Mouse (Mus musculus): ENCODE measurements around the gene Adam11.
A peak's percentile ranks its signal among the peaks of the same experiment; 100 is the strongest.
"Not testable (repeated sequence)": the region's sequence is repeated elsewhere in the genome, so short reads cannot be mapped to it uniquely, and the experiment has no call there.

Adam11 gene

GRCm38 (mm10) chr11:102761309-102762210, at the start of gene Adam11:
Gene Adam11, plus strand, starts transcription at chr11:102761439.
- no peak for DNase-seq

- no peak for DNase-seq
Observed at GRCm38 (mm10) chr11:102712411-102712810, 48.8 kb upstream of the Adam11 start.

GRCm38 (mm10) chr11:102714578-102714977, 46.7 kb upstream of the Adam11 start:
- DNase-seq, result not testable (repeated sequence)

- DNase-seq, result no peak
Observed at GRCm38 (mm10) chr11:102716135-102716534, 45.1 kb upstream of the Adam11 start.

GRCm38 (mm10) chr11:102725574-102725973, 35.7 kb upstream of the Adam11 start:
- DNase-seq, result peak; percentile 22

- peak; percentile 64 for DNase-seq
Observed at GRCm38 (mm10) chr11:102728614-102729013, 32.6 kb upstream of the Adam11 start.

GRCm38 (mm10) chr11:102729835-102730234, 31.4 kb upstream of the Adam11 start:
- no peak for DNase-seq

- DNase-seq, result no peak
Observed at GRCm38 (mm10) chr11:102731366-102731765, 29.9 kb upstream of the Adam11 start.

GRCm38 (mm10) chr11:102733146-102733545, 28.1 kb upstream of the Adam11 start:
- no peak for DNase-seq

- no peak for DNase-seq
Observed at GRCm38 (mm10) chr11:102734961-102735360, 26.3 kb upstream of the Adam11 start.

- no peak for DNase-seq
Observed at GRCm38 (mm10) chr11:102738046-102738445, 23.2 kb upstream of the Adam11 start.

GRCm38 (mm10) chr11:102739278-102739966, 21.8 kb upstream of the Adam11 start:
- peak; percentile 64 for DNase-seq

GRCm38 (mm10) chr11:102740634-102741033, 20.6 kb upstream of the Adam11 start:
- DNase-seq, result no peak

- DNase-seq, result no peak
Observed at GRCm38 (mm10) chr11:102741129-102741950, 19.9 kb upstream of the Adam11 start.

GRCm38 (mm10) chr11:102742066-102742465, 19.2 kb upstream of the Adam11 start:
- DNase-seq, result no peak

- DNase-seq, result no peak
Observed at GRCm38 (mm10) chr11:102742843-102743242, 18.4 kb upstream of the Adam11 start.

GRCm38 (mm10) chr11:102744746-102745145, 16.5 kb upstream of the Adam11 start:
- DNase-seq, result no peak

GRCm38 (mm10) chr11:102747866-102748265, 13.4 kb upstream of the Adam11 start:
- DNase-seq, result peak; percentile 46

GRCm38 (mm10) chr11:102748381-102748780, 12.9 kb upstream of the Adam11 start:
- peak; percentile 93 for DNase-seq

GRCm38 (mm10) chr11:102749712-102750111, 11.5 kb upstream of the Adam11 start:
- peak; percentile 40 for DNase-seq

- DNase-seq, result no peak
Observed at GRCm38 (mm10) chr11:102752896-102753590, 8.2 kb upstream of the Adam11 start.

GRCm38 (mm10) chr11:102753591-102754324, 7.5 kb upstream of the Adam11 start:
- DNase-seq, result no peak

Data from kidney, adult 9 months (tissue).